Mouse (Mus musculus): ENCODE data around the gene Ar.

Ar gene
- long read RNA-seq, experiment 1, full-length matches to known transcripts: 6 of 97 reads
- long read RNA-seq, experiment 1, partial matches to known transcripts: 4 of 97 reads
- long read RNA-seq, experiment 1, other reads (novel, unspliced or antisense): 87 of 97 reads
- long read RNA-seq, experiment 2, full-length matches to known transcripts: 3 of 63 reads
- long read RNA-seq, experiment 2, partial matches to known transcripts: 5 of 63 reads
- long read RNA-seq, experiment 2, other reads (novel, unspliced or antisense): 55 of 63 reads

GRCm38 (mm10) chrX:98148531-98149342 lies at the start of gene Ar:
Gene Ar, plus strand, starts transcription at chrX:98148769.
- intact Hi-C loops (cut with DNase I): loop anchor here (10.0 kb wide), 1 partner anchor 224 kb away; no protein-coding TSS in a partner anchor

- intact Hi-C loops (cut with DNase I): loop anchor here (5.0 to 10.0 kb wide), 2 partner anchors 57 to 225 kb away; no protein-coding TSS in a partner anchor
Measured at GRCm38 (mm10) chrX:98149724-98150392, 1.3 kb downstream of the Ar start.

- intact Hi-C loops (cut with DNase I): loop anchor here (5.0 kb wide), 1 partner anchor 57 kb away; no protein-coding TSS in a partner anchor
Measured at GRCm38 (mm10) chrX:98150393-98151119, 2.0 kb downstream of the Ar start.

- intact Hi-C loops (cut with DNase I): no loop called here
Measured at GRCm38 (mm10) chrX:98189759-98190158, 41.2 kb downstream of the Ar start.

GRCm38 (mm10) chrX:98205766-98206165 lies 57.2 kb downstream of the Ar start:
- intact Hi-C loops (cut with DNase I): loop anchor here (5.0 kb wide), 1 partner anchor 53 kb away; no protein-coding TSS in a partner anchor

GRCm38 (mm10) chrX:98207166-98207565 lies 58.6 kb downstream of the Ar start:
- intact Hi-C loops (cut with DNase I): loop anchor here (5.0 kb wide), 1 partner anchor 55 kb away; no protein-coding TSS in a partner anchor

GRCm38 (mm10) chrX:98216103-98216502 lies 67.5 kb downstream of the Ar start:
- intact Hi-C loops (cut with DNase I): no loop called here

- intact Hi-C loops (cut with DNase I): no loop called here
Measured at GRCm38 (mm10) chrX:98239011-98239410, 90.4 kb downstream of the Ar start.

- intact Hi-C loops (cut with DNase I): no loop called here
Measured at GRCm38 (mm10) chrX:98245108-98245507, 96.5 kb downstream of the Ar start.

GRCm38 (mm10) chrX:98248363-98248762 lies 99.8 kb downstream of the Ar start:
- intact Hi-C loops (cut with DNase I): no loop called here

GRCm38 (mm10) chrX:98259620-98260019 lies 111.1 kb downstream of the Ar start:
- intact Hi-C loops (cut with DNase I): no loop called here

GRCm38 (mm10) chrX:98265755-98266154 lies 117.2 kb downstream of the Ar start:
- intact Hi-C loops (cut with DNase I): no loop called here

GRCm38 (mm10) chrX:98271361-98271760 lies 122.8 kb downstream of the Ar start:
- intact Hi-C loops (cut with DNase I): no loop called here

GRCm38 (mm10) chrX:98291763-98292162 lies 143.2 kb downstream of the Ar start:
- intact Hi-C loops (cut with DNase I): no loop called here

GRCm38 (mm10) chrX:98300685-98301084 lies 152.1 kb downstream of the Ar start:
- intact Hi-C loops (cut with DNase I): no loop called here

- intact Hi-C loops (cut with DNase I): no loop called here
Measured at GRCm38 (mm10) chrX:98301924-98302323, 153.4 kb downstream of the Ar start.

- intact Hi-C loops (cut with DNase I): no loop called here
Measured at GRCm38 (mm10) chrX:98315961-98316360, 167.4 kb downstream of the Ar start.

GRCm38 (mm10) chrX:98317483-98317882 lies 168.9 kb downstream of the Ar start:
- intact Hi-C loops (cut with DNase I): no loop called here

GRCm38 (mm10) chrX:98323105-98323504 lies 174.5 kb downstream of the Ar start:
- intact Hi-C loops (cut with DNase I): no loop called here

GRCm38 (mm10) chrX:98347481-98347880 lies 198.9 kb downstream of the Ar start:
- intact Hi-C loops (cut with DNase I): no loop called here

GRCm38 (mm10) chrX:98348036-98348435 lies 199.5 kb downstream of the Ar start:
- intact Hi-C loops (cut with DNase I): no loop called here

All from adrenal gland (tissue).